Mouse (Mus musculus): ENCODE data around the gene Orai2. TPM values are rescaled to one million over a fixed set of nuclear protein-coding genes. Genes with fewer than 3 reads are reported as not detected.
"Not testable (repeated sequence)": the region's sequence is repeated elsewhere in the genome, so short reads cannot be mapped to it uniquely, and the experiment has no call there.

The Orai2 gene
- polyA plus RNA-seq, 1 experiment from 2014 or later = 5.6 TPM

- Histone ChIP-seq H3K4me1 (ENCODE audit: control insufficient read depth, insufficient read depth, low read length) (peaks cover 3% of the 10 kb centered on the region; the same call in 1 of the 2 replicates), H3K27ac (ENCODE audit: low read depth, low read length) (peak within 1 kb of the TSS; percentile 43; the same call in 1 of the 2 replicates), H3K27me3 (ENCODE audit: control insufficient read depth, insufficient read depth, low read length) (no peaks in the 10 kb centered on the region), H3K4me2 (replicated peaks; ENCODE audit: low read depth, low read length) (peak within 1 kb of the TSS; percentile 74), H3K36me3 (ENCODE audit: control insufficient read depth, insufficient read depth, low read length) (peaks cover 52% of the 10 kb centered on the region), H3K9ac (ENCODE audit: low read depth, low read length) (peak within 1 kb of the TSS; percentile 79), H3K9me3 (ENCODE audit: control insufficient read depth, low read length) (no peaks in the 10 kb centered on the region), H3K4me3 (ENCODE audit: low read length) (peak within 1 kb of the TSS; percentile 87)
- ATAC-seq (ENCODE audit: low FRiP score, low TSS enrichment) = peak; percentile 90
- WGBS = under 1% methylated on average over 59 of the region's 60 CpGs
These were observed 34.8 kb downstream of the Orai2 start, which contains the start of the genes Lrwd1 and Alkbh4 for GRCm38 (mm10) chr5:136135571-136136291. Gene Lrwd1, minus strand, starts transcription at chr5:136136074. Gene Alkbh4, plus strand, starts transcription at chr5:136136146.

DNA sequence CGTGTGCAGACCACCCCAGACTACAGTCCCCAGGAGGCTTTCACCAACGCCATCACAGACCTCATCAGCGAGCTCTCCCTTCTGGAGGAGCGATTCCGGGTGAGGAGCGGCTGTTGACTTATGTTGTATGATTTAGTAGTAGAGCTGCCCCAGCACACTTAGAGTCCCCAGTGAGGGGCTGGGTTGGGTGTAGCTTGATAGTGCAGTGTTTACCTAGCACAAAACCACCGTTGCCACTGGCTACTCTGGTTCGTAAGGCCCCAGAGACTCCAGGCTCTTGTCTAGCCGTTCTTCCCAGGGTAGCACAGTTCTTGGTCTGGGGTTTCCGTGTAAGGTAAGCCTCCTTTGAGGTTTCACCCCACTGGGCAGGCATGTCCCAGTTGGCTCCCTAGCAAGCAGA is 48.3 kb downstream of the Orai2 start:
- 88% methylated on average over 10 of the region's 10 CpGs for WGBS
- Histone ChIP-seq H3K4me3 (ENCODE audit: low read length) (no peak overlapping the region), H3K4me2 (replicated peaks; ENCODE audit: low read depth, low read length) (no peak overlapping the region), H3K9me3 (ENCODE audit: control insufficient read depth, low read length) (no peaks in the 10 kb centered on the region), H3K27ac (ENCODE audit: low read depth, low read length) (no peak overlapping the region), H3K36me3 (ENCODE audit: control insufficient read depth, insufficient read depth, low read length) (peaks cover 65% of the 10 kb centered on the region), H3K4me1 (ENCODE audit: control insufficient read depth, insufficient read depth, low read length) (peaks cover 8% of the 10 kb centered on the region), H3K27me3 (ENCODE audit: control insufficient read depth, insufficient read depth, low read length) (no peaks in the 10 kb centered on the region), H3K9ac (ENCODE audit: low read depth, low read length) (no peak overlapping the region)
- no peak for ATAC-seq (ENCODE audit: low FRiP score, low TSS enrichment)

GRCm38 (mm10) chr5:136116784-136117112 is 53.8 kb downstream of the Orai2 start:
- peaks cover 27% of the 10 kb centered on the region for H3K36me3 ChIP-seq (ENCODE audit: control insufficient read depth, insufficient read depth, low read length)
- H3K4me1 ChIP-seq (ENCODE audit: control insufficient read depth, insufficient read depth, low read length) = peaks cover 14% of the 10 kb centered on the region
- WGBS = under 1% methylated on average over 22 of the region's 22 CpGs
- no peaks in the 10 kb centered on the region for H3K9me3 ChIP-seq (ENCODE audit: control insufficient read depth, low read length)
- peak overlapping the region; percentile 63 for H3K4me3 ChIP-seq (ENCODE audit: low read length)
- no peaks in the 10 kb centered on the region for H3K27me3 ChIP-seq (ENCODE audit: control insufficient read depth, insufficient read depth, low read length)
- peak overlapping the region; percentile 85 for H3K4me2 ChIP-seq (replicated peaks; ENCODE audit: low read depth, low read length)
- peak overlapping the region; percentile 4; the same call in 1 of the 2 replicates for H3K27ac ChIP-seq (ENCODE audit: low read depth, low read length)
- peak; percentile 33 for ATAC-seq (ENCODE audit: low FRiP score, low TSS enrichment)
- peak overlapping the region; percentile 61 for H3K9ac ChIP-seq (ENCODE audit: low read depth, low read length)

GRCm38 (mm10) chr5:136115891-136116783 is 54.4 kb downstream of the Orai2 start, which contains the start of gene Polr2j:
Gene Polr2j, plus strand, starts transcription at chr5:136116631.
- Histone ChIP-seq H3K4me1 (ENCODE audit: control insufficient read depth, insufficient read depth, low read length) (peaks cover 14% of the 10 kb centered on the region), H3K9ac (ENCODE audit: low read depth, low read length) (peak within 1 kb of the TSS; percentile 61), H3K27me3 (ENCODE audit: control insufficient read depth, insufficient read depth, low read length) (no peaks in the 10 kb centered on the region), H3K4me2 (replicated peaks; ENCODE audit: low read depth, low read length) (peak within 1 kb of the TSS; percentile 85), H3K9me3 (ENCODE audit: control insufficient read depth, low read length) (no peaks in the 10 kb centered on the region), H3K36me3 (ENCODE audit: control insufficient read depth, insufficient read depth, low read length) (peaks cover 20% of the 10 kb centered on the region), H3K27ac (ENCODE audit: low read depth, low read length) (peak within 1 kb of the TSS; percentile 4; the same call in 1 of the 2 replicates), H3K4me3 (ENCODE audit: low read length) (peak within 1 kb of the TSS; percentile 63)
- ATAC-seq (ENCODE audit: low FRiP score, low TSS enrichment) = peak; percentile 95
- 3% methylated on average over 42 of the region's 42 CpGs for WGBS

DNA sequence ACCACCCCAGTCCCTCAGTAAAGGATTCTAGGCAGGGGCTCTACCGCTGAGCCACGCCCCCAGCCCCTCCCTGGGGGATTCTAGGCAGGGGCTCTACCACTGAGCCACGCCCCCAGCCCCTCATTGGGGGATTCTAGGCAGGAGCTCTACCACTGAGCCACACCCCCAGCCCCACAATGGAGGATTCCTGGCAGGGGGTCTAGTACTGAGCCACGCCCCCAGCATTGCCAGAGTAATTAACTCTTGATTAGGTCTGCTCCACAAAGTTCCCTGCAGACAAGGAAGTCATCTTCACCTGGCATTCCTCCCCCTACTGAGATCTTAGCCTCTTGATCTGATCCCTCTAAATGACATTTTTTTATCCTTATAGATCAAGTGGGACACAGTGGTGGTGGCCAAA is 57.0 kb downstream of the Orai2 start:
- H3K36me3 ChIP-seq (ENCODE audit: control insufficient read depth, insufficient read depth, low read length); H3K9ac ChIP-seq (ENCODE audit: low read depth, low read length); H3K4me2 ChIP-seq (replicated peaks; ENCODE audit: low read depth, low read length); H3K27me3 ChIP-seq (ENCODE audit: control insufficient read depth, insufficient read depth, low read length); H3K9me3 ChIP-seq (ENCODE audit: control insufficient read depth, low read length); ATAC-seq (ENCODE audit: low FRiP score, low TSS enrichment); H3K4me3 ChIP-seq (ENCODE audit: low read length); H3K27ac ChIP-seq (ENCODE audit: low read depth, low read length): not testable (repeated sequence)
- H3K4me1 ChIP-seq (ENCODE audit: control insufficient read depth, insufficient read depth, low read length) = peaks cover 14% of the 10 kb centered on the region
- 39% methylated on average over 4 of the region's 4 CpGs for WGBS

DNA sequence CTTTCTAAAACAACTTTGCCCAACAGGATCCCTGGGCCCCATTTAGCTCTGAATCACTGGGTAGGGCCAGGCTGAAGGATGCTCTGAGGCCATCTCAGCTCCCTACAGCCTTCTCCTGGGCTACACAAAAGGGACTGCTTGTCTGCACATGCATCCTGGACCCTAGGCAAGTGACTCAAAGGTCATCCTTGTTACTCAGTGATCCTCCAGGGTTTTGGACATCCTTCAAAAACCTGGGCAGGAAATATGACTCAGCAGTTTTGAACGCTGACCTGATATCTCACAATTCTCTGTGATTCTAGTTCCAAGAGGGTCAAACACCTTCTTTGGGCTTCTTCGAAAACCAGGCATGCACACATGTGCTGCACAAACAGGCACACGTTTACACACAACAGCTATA is 61.5 kb downstream of the Orai2 start:
- Histone ChIP-seq H3K27ac (ENCODE audit: low read depth, low read length) (no peak overlapping the region), H3K9me3 (ENCODE audit: control insufficient read depth, low read length) (no peaks in the 10 kb centered on the region), H3K27me3 (ENCODE audit: control insufficient read depth, insufficient read depth, low read length) (no peaks in the 10 kb centered on the region), H3K4me3 (ENCODE audit: low read length) (no peak overlapping the region), H3K9ac (ENCODE audit: low read depth, low read length) (no peak overlapping the region), H3K36me3 (ENCODE audit: control insufficient read depth, insufficient read depth, low read length) (no peaks in the 10 kb centered on the region), H3K4me2 (replicated peaks; ENCODE audit: low read depth, low read length) (no peak overlapping the region), H3K4me1 (ENCODE audit: control insufficient read depth, insufficient read depth, low read length) (no peaks in the 10 kb centered on the region)
- ATAC-seq (ENCODE audit: low FRiP score, low TSS enrichment) = no peak
- WGBS = 83% methylated on average over 3 of the region's 3 CpGs

DNA sequence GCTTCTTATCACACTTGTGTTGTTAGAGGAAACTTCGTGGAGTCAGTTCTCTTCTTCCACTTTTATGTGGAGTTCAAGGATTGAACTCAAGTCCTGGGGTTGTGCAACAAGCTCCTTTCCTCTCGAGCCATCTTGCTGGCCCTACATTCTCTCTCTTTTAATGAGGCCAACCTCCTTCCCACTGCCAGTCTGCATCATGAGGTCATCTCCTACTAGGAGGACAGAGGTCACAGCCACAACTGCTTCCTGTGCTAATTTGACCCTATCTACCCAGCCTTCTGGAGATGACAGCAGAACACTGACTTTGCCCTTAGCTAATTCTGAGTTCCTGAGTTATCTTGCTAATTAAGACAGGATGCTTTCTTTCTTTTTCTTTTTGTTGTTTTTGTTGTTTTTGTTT is 62.0 kb downstream of the Orai2 start:
- Histone ChIP-seq H3K27me3 (ENCODE audit: control insufficient read depth, insufficient read depth, low read length) (no peaks in the 10 kb centered on the region), H3K4me1 (ENCODE audit: control insufficient read depth, insufficient read depth, low read length) (no peaks in the 10 kb centered on the region), H3K27ac (ENCODE audit: low read depth, low read length) (no peak overlapping the region), H3K4me2 (replicated peaks; ENCODE audit: low read depth, low read length) (no peak overlapping the region), H3K36me3 (ENCODE audit: control insufficient read depth, insufficient read depth, low read length) (no peaks in the 10 kb centered on the region), H3K9ac (ENCODE audit: low read depth, low read length) (no peak overlapping the region), H3K9me3 (ENCODE audit: control insufficient read depth, low read length) (no peaks in the 10 kb centered on the region), H3K4me3 (ENCODE audit: low read length) (no peak overlapping the region)
- no peak for ATAC-seq (ENCODE audit: low FRiP score, low TSS enrichment)
- 42% methylated on average over 2 of the region's 2 CpGs for WGBS

- Histone ChIP-seq H3K27me3 (ENCODE audit: control insufficient read depth, insufficient read depth, low read length) (peaks cover 3% of the 10 kb centered on the region; the same call in 1 of the 2 replicates), H3K4me3 (ENCODE audit: low read length) (no peak overlapping the region), H3K9ac (ENCODE audit: low read depth, low read length) (no peak overlapping the region), H3K4me2 (replicated peaks; ENCODE audit: low read depth, low read length) (no peak overlapping the region), H3K4me1 (ENCODE audit: control insufficient read depth, insufficient read depth, low read length) (0 out of 2 replicates have a peak, but pooled peaks cover 5% of the 10 kb centered on the region), H3K9me3 (ENCODE audit: control insufficient read depth, low read length) (no peaks in the 10 kb centered on the region), H3K27ac (ENCODE audit: low read depth, low read length) (no peak overlapping the region), H3K36me3 (ENCODE audit: control insufficient read depth, insufficient read depth, low read length) (no peaks in the 10 kb centered on the region)
- no peak for ATAC-seq (ENCODE audit: low FRiP score, low TSS enrichment)
- WGBS = 81% methylated on average over 5 of the region's 5 CpGs
These were observed 66.0 kb downstream of the Orai2 start for GRCm38 (mm10) chr5:136104511-136104910.
